Mouse (Mus musculus) ES-Bruce4 (cell line): Measurements from ENCODE around the gene Ropn1l. TPM values are rescaled to one million over a fixed set of nuclear protein-coding genes. Genes with fewer than 3 reads are reported as not detected.

Experiments
- H3K27ac ChIP-seq: 2 replicates; pipeline ENCODE4 v1.5.1; 2012; ENCODE audit warnings: low read length, inconsistent platforms; ENCODE audit not compliant: insufficient read depth
- H3K27me3 ChIP-seq: 2 replicates; pipeline ENCODE4 v1.6.1; 2012; ENCODE audit warnings: mild to moderate bottlenecking, low read length, inconsistent platforms; ENCODE audit not compliant: control insufficient read depth, poor library complexity, insufficient read depth, severe bottlenecking
- H3K36me3 ChIP-seq: 2 replicates; pipeline ENCODE4 v1.6.1; 2012; ENCODE audit warnings: inconsistent platforms, mild to moderate bottlenecking, low read length, moderate library complexity; ENCODE audit not compliant: control insufficient read depth, poor library complexity, insufficient read depth, severe bottlenecking
- H3K4me1 ChIP-seq: one replicate; pipeline ENCODE4 v1.8.1; 2011; ENCODE audit warnings: low read length; ENCODE audit not compliant: control insufficient read depth, insufficient read depth
- H3K4me3 ChIP-seq: 2 replicates; pipeline ENCODE4 v1.5.1; 2011; ENCODE audit warnings: low read depth, mild to moderate bottlenecking, low read length
- H3K9ac ChIP-seq: 2 replicates; pipeline ENCODE4 v1.6.1; 2012; ENCODE audit warnings: low read depth, mild to moderate bottlenecking, inconsistent platforms; ENCODE audit not compliant: poor library complexity, severe bottlenecking
- H3K9me3 ChIP-seq: replicated peaks from 2 replicates; pipeline ENCODE4 v1.6.1; 2012; ENCODE audit warnings: mild to moderate bottlenecking, low read length, inconsistent platforms; ENCODE audit not compliant: control insufficient read depth, poor library complexity, insufficient read depth, severe bottlenecking
- CTCF ChIP-seq: IDR thresholded peaks from one replicate; pipeline ENCODE4 v1.8.1; 2011; ENCODE audit warnings: low read depth, low read length
- EP300 ChIP-seq: IDR thresholded peaks from 2 replicates; pipeline ENCODE4 v1.6.1; 2011; ENCODE audit warnings: low read depth, low read length; ENCODE audit not compliant: insufficient read depth
- POLR2A ChIP-seq: IDR thresholded peaks from one replicate; pipeline ENCODE4 v1.8.1; 2011; ENCODE audit warnings: low read length; ENCODE audit not compliant: insufficient read depth
- polyA plus RNA-seq: library from polyadenylated mRNA; stranded (reverse); fragments of >200 nt; gene quantifications from 2 replicates; pipeline ENCODE4 v1.2.4, GENCODE M21; 2011; ENCODE audit warnings: low read depth; ENCODE audit not compliant: missing spikeins, insufficient read depth, insufficient read length

Gene Ropn1l
- polyA plus RNA-seq, 1 experiment: 1.5 TPM

GRCm38 (mm10) chr15:31476678-31477077, 23.1 kb upstream of the Ropn1l start:
- Histone ChIP-seq H3K4me1 (no peaks in the 10 kb centered on the region), H3K9ac (no peak overlapping the region), H3K27me3 (no peaks in the 10 kb centered on the region), H3K27ac (no peak overlapping the region), H3K4me3 (no peak overlapping the region), H3K36me3 (peaks cover 15% of the 10 kb centered on the region), H3K9me3 (no peaks in the 10 kb centered on the region)
- TF ChIP-seq POLR2A: no peak
- TF ChIP-seq EP300: no peak
- no peak for TF ChIP-seq CTCF

GRCm38 (mm10) chr15:31472645-31473574, 19.4 kb upstream of the Ropn1l start:
- no peaks in the 10 kb centered on the region for H3K9me3 ChIP-seq
- H3K4me3 ChIP-seq: no peak overlapping the region
- H3K27ac ChIP-seq: no peak overlapping the region
- H3K4me1 ChIP-seq: no peaks in the 10 kb centered on the region
- H3K27me3 ChIP-seq: no peaks in the 10 kb centered on the region
- no peak overlapping the region for H3K9ac ChIP-seq
- TF ChIP-seq CTCF (no peak), POLR2A (no peak), EP300 (no peak)
- H3K36me3 ChIP-seq: peaks cover 5% of the 10 kb centered on the region; the same call in 1 of the 2 replicates

DNA sequence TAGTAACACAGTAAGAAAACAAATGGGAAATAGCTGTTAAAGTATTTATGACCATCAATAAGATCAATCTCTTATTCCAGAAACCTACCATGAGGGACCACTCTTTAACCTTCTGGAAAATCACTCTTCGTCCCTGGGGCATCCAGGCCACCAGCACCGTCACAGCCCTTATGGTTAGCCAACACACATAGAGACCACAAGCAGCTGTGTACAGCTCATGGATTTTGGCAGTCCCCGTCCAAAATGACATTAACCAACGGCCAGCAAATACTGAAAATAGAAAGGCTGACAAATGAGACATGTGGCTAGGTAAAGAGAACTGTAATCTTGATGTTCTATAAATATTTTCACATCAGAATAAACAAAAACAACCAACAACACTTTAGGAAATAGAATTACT, 18.0 kb upstream of the Ropn1l start:
- Histone ChIP-seq H3K4me1 (no peaks in the 10 kb centered on the region), H3K4me3 (no peak overlapping the region), H3K9me3 (no peaks in the 10 kb centered on the region), H3K36me3 (peaks cover 5% of the 10 kb centered on the region), H3K27ac (no peak overlapping the region), H3K9ac (no peak overlapping the region), H3K27me3 (no peaks in the 10 kb centered on the region)
- TF ChIP-seq EP300 (no peak), CTCF (no peak), POLR2A (no peak)

DNA sequence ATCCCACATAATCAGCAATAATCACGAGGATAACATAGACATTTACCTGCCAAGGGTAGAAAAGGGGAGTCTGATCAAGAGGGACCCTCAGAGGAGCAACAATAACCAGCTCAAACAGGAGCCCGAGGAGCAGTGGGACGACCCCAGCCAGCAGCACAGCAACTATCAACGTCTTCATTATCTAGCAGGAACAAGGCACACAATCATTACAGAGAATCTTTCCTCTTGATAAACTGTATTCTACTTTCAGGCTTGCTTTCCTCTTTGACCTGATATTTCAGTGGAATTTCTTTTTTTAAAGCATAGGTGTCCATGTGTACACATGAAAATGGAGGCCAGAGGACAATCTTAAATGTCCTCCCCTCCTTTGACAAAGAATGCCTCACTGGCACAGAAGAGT, 16.0 kb upstream of the Ropn1l start:
- no peak overlapping the region for H3K27ac ChIP-seq
- no peaks in the 10 kb centered on the region for H3K4me1 ChIP-seq
- H3K4me3 ChIP-seq: no peak overlapping the region
- no peak overlapping the region for H3K9ac ChIP-seq
- TF ChIP-seq EP300 (no peak), CTCF (no peak), POLR2A (no peak)
- H3K36me3 ChIP-seq: peaks cover 8% of the 10 kb centered on the region
- H3K27me3 ChIP-seq: no peaks in the 10 kb centered on the region
- no peaks in the 10 kb centered on the region for H3K9me3 ChIP-seq

- TF ChIP-seq POLR2A: no peak
- TF ChIP-seq CTCF: no peak
- TF ChIP-seq EP300: no peak
- Histone ChIP-seq H3K4me3 (no peak overlapping the region), H3K9ac (no peak overlapping the region), H3K27me3 (no peaks in the 10 kb centered on the region), H3K9me3 (no peaks in the 10 kb centered on the region), H3K36me3 (peaks cover 10% of the 10 kb centered on the region), H3K4me1 (no peaks in the 10 kb centered on the region), H3K27ac (no peak overlapping the region)
Observed at GRCm38 (mm10) chr15:31468806-31469205, 15.3 kb upstream of the Ropn1l start.

- no peaks in the 10 kb centered on the region for H3K9me3 ChIP-seq
- H3K4me1 ChIP-seq: no peaks in the 10 kb centered on the region
- no peaks in the 10 kb centered on the region for H3K27me3 ChIP-seq
- H3K36me3 ChIP-seq: peaks cover 19% of the 10 kb centered on the region
- TF ChIP-seq EP300 (no peak), POLR2A (no peak)
- H3K27ac ChIP-seq: no peak overlapping the region
- H3K9ac ChIP-seq: no peak overlapping the region
- no peak overlapping the region for H3K4me3 ChIP-seq
Observed at GRCm38 (mm10) chr15:31466749-31467148, 13.2 kb upstream of the Ropn1l start.
